Mouse (Mus musculus): Measurements from ENCODE around the gene Gm21767. TPM values are rescaled to one million over a fixed set of nuclear protein-coding genes. Genes with fewer than 3 reads are reported as not detected.
"Not testable (repeated sequence)": the region's sequence is repeated elsewhere in the genome, so short reads cannot be mapped to it uniquely, and the experiment has no call there.

Gene Gm21767
- total RNA-seq (2021), result not detected
- long read RNA-seq, experiment 1, result 0 reads
- long read RNA-seq, experiment 2, result 0 reads

- DNase-seq (ENCODE audit: low spot score in 2 of 2); intact Hi-C loops (cut with DNase I): not testable (repeated sequence)
Observed at GRCm38 (mm10) chrY:13941438-13941837, at the start of gene Gm21767. Gene Gm21767, plus strand, starts transcription at chrY:13941738.
